Mouse (Mus musculus) right cerebral cortex, postnatal 14 days (tissue): ENCODE data around the gene Pip.

Source experiments
- DNase-seq: peaks from one replicate; pipeline ENCODE4 v3.0.0; 2022

The Pip gene

GRCm38 (mm10) chr6:41847235-41847634, at the start of gene Pip:
Gene Pip, plus strand, starts transcription at chr6:41847535.
- no peak for DNase-seq

DNA sequence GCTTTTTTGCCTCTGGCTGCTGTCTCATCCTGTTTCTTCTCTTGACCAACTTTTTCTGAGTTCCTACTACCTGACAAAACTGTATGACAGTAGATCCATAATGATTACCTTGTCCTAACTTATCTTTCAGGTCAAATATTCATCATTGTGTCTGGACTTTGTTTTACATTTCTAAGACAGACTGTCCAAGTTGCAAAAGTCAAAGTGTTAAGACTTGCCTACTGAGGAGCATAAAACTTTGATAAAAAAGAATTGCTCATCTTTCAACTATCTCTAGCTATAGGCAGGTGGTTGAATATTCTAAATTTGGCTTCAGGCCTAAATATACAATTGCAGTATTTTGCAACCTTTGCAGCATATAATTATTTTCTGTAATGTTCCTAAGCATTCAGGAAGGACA, 23.2 kb upstream of the Pip start:
- no peak for DNase-seq

- no peak for DNase-seq
These were observed 17.8 kb upstream of the Pip start for GRCm38 (mm10) chr6:41829516-41829915.

DNA sequence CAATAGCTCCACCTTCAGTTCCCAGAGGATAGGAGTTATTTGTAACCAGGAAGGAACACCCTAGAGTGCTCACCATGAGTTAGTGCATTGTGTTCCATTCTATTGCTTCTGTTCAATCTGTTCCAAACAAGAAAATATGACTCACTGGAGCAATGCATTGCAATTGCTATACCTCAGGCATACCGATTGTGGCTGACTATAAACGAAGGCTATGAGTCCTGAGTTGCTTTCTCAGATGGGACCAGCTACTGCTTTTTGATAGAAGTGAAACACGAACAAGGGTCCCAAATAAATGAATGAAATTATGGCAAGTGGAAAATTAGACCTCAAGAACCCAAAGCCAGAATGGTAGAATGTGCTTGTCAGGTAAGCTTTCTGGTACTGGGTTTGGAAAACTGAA, 5.4 kb downstream of the Pip start, which contains the start of gene Sval2:
Gene Sval2 (plus strand): TSS at position 301 of the 400 bp plus-strand sequence.
- no peak for DNase-seq

DNA sequence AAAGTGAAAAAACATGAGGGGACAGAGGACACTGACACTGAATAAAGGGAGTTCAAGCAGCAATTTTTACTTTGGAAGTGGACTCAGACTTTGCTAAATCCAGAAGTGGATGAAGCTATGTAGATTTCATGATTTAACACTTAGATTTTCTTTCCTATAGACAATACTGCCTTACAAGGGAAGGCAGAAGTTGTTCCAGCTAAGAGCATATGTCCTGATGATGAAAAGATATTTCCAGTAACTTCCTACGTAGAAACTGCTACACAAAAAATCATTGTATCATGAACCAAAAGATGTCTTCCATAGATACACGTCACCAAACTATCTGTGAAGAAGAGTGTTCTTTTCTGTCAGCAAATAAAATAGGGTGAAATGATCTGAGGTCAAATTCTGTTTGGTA, 16.7 kb downstream of the Pip start:
- DNase-seq: no peak
